Mouse (Mus musculus) bone marrow macrophage, adult 2 months (primary cell): Measurements from ENCODE around the gene Bnipl. TPM values are rescaled to one million over a fixed set of nuclear protein-coding genes. Genes with fewer than 3 reads are reported as not detected.

Experiments
- H3K27ac ChIP-seq: 2 replicates; pipeline ENCODE4 v1.5.1; 2012; ENCODE audit warnings: low read depth, low read length; ENCODE audit not compliant: insufficient read depth
- H3K4me1 ChIP-seq: 2 replicates; pipeline ENCODE4 v1.6.1; 2012; ENCODE audit warnings: low read length; ENCODE audit not compliant: control insufficient read depth, insufficient read depth
- H3K4me3 ChIP-seq: 2 replicates; pipeline ENCODE4 v1.5.1; 2012; ENCODE audit warnings: mild to moderate bottlenecking, low read length, moderate library complexity; ENCODE audit not compliant: insufficient read depth
- CTCF ChIP-seq: IDR thresholded peaks from 2 replicates; pipeline ENCODE4 v1.5.1; 2012; ENCODE audit warnings: low read depth, mild to moderate bottlenecking, low read length, moderate library complexity
- POLR2A ChIP-seq: IDR thresholded peaks from 2 replicates; pipeline ENCODE4 v1.6.1; 2012; ENCODE audit warnings: mild to moderate bottlenecking, low read depth, low read length, borderline replicate concordance
- polyA plus RNA-seq: library from polyadenylated mRNA; stranded (reverse); fragments of >200 nt; gene quantifications from 2 replicates; pipeline ENCODE4 v1.2.4, GENCODE M21; 2012; ENCODE audit not compliant: missing spikeins, insufficient read depth, insufficient read length

The Bnipl gene
- polyA plus RNA-seq, 1 experiment = not detected

DNA sequence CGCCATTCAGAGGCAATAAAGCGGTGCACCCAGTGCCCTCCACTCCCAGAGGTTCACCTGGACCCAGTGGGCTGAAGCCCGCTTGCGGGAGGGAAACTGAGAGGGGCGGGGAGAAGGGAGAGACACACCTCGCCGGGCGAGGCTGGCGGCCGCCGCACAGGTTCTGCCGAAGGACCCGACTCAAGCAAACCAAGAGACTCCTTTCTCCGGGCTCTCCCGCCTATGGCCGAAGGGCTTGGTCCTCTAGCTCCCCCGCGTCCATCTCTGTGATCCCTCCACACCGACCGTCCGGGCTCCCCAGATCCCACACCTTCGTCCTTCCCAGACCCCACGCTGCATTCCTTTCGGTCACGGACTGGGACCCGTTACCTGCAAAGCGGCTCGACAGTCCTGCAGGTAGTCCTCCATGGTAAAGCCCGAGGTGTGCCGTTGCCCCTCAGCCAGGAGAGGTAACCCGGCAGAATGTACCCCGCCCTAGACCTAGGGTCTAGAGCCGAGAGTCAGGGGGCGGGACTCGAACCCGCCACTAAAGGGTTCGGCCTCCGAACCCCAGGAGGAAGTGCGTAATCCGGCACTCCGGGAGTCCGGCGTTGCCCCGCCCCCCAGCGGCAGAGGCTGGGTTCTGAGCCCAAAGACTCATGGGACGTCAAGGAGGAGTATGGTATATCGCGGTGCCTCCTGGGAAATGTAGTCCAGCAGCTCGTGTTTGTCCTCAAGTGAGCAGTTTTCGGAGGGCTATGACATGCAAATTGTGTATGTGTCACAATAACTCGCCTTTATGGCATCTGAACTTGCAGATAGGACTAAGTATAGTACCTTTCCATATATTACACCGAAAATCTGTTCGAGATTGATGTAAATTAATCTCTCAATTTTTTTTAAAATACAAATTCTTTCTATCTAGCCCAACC is 30.5 kb upstream of the Bnipl start, which contains the start of the genes Mindy1 and Prune1:
Gene Mindy1, plus strand, starts transcription at position 130 of the 911 bp plus-strand sequence.
Gene Prune1, minus strand, starts transcription at position 861 of the 911 bp plus-strand sequence.
- H3K4me1 ChIP-seq = peaks cover 46% of the 10 kb centered on the region
- H3K27ac ChIP-seq = peak within 1 kb of the TSS; percentile 89
- TF ChIP-seq POLR2A = no peak
- TF ChIP-seq CTCF = no peak
- peak within 1 kb of the TSS; percentile 82 for H3K4me3 ChIP-seq

DNA sequence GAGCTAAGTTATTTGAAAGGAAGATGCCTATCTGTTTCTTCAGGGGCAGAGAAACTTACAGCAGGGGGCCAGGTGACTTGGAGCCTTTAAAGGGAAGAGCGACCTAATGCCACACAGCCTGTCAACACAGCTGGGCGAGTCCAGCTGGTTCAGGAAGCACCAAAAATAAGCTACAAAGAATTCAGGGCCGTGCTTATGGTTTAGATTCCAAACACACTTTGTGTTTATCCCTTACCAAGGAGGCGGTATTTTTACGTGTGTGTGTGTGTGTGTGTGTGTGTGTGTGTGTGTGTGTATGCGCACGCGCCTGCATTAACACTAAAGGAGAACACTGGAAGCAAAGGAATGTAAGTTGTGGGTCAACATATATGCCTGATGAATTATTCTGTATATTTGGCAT is 29.8 kb upstream of the Bnipl start:
- no peak for TF ChIP-seq POLR2A
- no peak for TF ChIP-seq CTCF
- Histone ChIP-seq H3K4me1 (peaks cover 42% of the 10 kb centered on the region), H3K4me3 (peak overlapping the region; percentile 75), H3K27ac (peak overlapping the region; percentile 39)

DNA sequence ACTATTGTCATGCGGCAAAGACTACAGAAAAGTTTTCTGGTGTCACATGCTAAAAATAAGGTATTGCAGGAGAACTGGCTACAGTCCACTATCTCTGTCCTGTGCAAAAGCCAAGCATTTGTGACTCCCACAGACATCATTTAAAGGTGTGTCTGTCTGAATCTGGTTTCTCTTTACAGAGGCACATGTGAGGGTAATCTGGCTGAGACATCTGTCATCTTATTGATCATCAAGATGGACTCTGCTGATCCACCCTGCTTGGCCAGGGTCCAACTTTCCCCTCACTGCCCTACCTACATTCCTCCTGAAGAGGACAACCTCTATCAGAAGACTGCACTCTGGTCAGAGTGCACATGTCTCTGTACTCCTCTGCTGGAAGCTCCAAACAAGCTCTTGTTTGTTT is 26.2 kb upstream of the Bnipl start:
- TF ChIP-seq POLR2A = no peak
- no peak for TF ChIP-seq CTCF
- H3K27ac ChIP-seq = no peak overlapping the region
- peaks cover 38% of the 10 kb centered on the region for H3K4me1 ChIP-seq
- no peak overlapping the region for H3K4me3 ChIP-seq

DNA sequence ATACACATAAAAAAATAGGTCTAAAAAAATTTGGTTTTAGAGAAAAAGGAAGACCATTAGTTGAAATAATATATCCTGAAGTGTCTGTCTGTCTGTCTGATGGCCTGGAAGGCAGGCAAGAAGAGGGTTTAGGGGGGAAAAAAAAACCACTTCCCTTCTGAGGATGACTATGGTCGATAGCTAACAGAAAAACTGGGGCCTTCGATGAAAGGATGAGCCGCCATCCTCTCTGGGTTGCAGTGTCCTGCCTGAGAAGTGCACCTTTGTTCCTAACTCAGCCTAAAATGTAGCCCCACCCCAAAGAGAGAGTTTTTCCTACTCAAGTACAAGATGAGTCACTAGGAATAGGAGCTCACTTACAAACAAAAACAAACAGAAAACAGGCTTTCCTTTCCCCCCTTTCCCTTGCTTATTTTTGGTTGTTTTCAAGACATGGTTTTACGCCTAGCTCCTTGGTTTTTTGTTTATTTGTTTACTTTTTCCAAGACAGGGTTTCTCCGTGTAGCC is 25.5 kb upstream of the Bnipl start:
- H3K4me1 ChIP-seq = peaks cover 38% of the 10 kb centered on the region
- no peak overlapping the region for H3K4me3 ChIP-seq
- no peak for TF ChIP-seq CTCF
- no peak for TF ChIP-seq POLR2A
- H3K27ac ChIP-seq = no peak overlapping the region

DNA sequence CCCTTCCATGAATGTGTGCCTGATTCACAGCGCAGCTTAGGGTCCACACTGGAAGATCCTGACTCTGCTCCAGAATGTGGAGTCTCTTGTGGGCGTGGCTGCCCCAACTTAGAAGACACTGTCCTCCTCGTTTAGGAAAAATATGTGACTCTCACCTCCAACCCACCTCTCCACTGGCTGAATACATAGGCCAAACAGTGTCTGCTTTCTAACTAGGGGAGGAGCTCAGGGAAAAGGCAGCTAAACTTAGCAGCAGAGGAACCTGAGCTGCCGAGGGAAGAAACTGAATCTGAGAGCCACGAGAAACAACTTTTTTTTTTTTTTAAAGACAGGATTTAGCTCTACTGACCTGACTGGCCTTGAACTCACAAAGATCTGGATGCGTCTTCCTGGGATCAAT is 24.2 kb upstream of the Bnipl start:
- peaks cover 33% of the 10 kb centered on the region for H3K4me1 ChIP-seq
- no peak overlapping the region for H3K27ac ChIP-seq
- TF ChIP-seq POLR2A (no peak), CTCF (no peak)
- H3K4me3 ChIP-seq = no peak overlapping the region

DNA sequence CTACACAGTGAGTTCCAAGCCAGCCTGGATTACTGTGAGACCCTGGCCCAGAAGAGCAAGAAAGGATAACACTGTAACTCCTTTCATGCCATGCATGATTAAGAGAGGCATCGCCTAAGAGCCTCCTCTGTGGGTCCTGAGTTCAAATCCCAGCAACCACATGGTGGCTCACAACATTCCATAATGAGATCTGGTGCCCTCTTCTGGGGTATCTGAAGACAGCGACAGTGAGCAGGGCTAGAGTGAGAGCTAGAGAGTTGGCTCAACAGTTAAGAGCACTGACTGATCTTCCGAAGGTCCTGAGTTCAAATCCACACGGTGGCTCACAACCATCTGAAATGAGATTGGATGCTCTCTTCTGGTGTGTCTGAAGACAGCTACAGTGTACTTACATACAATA is 23.5 kb upstream of the Bnipl start:
- TF ChIP-seq CTCF (no peak), POLR2A (no peak)
- Histone ChIP-seq H3K4me1 (peaks cover 29% of the 10 kb centered on the region), H3K27ac (no peak overlapping the region), H3K4me3 (no peak overlapping the region)

DNA sequence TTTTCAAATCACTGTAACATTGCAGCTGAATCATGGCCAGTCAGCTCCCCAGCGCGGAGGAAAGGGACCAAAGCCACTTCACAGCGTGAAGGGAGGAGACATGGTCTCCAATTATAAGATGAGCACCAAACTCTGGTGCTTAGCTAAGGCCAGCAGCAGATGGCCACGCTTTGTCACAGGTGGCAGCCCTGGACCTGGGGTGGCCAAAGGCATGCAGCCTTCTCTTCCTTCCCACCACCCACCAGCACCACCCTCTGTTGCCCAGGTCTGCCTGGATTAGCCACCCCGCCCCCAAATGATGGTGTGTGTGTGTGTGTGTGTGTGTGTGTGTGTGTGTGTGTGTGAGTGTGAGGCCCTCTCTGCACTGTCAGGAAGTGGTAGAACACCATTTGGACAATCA is 22.5 kb upstream of the Bnipl start:
- no peak overlapping the region for H3K27ac ChIP-seq
- peaks cover 25% of the 10 kb centered on the region for H3K4me1 ChIP-seq
- TF ChIP-seq POLR2A (no peak), CTCF (no peak)
- no peak overlapping the region for H3K4me3 ChIP-seq

GRCm38 (mm10) chr3:95270766-95271364 is 19.9 kb upstream of the Bnipl start:
- TF ChIP-seq CTCF = no peak
- TF ChIP-seq POLR2A = no peak
- peaks cover 18% of the 10 kb centered on the region for H3K4me1 ChIP-seq
- no peak overlapping the region for H3K27ac ChIP-seq
- no peak overlapping the region for H3K4me3 ChIP-seq

DNA sequence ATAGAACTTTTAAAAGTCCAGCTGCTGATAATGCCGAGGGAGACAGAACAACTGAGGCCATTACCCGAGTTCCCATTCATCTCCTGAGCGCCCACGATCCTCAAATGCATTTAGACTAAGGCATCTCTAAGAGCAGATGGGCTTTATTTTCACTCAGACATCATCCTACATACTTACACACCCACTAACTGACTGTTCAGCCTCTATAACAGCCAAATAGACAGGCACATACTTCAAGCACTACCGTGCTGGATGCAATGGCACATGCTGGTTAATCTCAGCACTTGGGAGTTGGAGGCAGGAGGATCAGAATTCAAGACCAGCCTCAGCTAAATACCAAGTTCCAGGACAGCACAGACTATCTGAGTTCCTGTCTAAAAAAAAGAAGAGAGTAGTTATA is 18.8 kb upstream of the Bnipl start:
- TF ChIP-seq POLR2A (no peak), CTCF (no peak)
- Histone ChIP-seq H3K4me3 (no peak overlapping the region), H3K4me1 (peaks cover 10% of the 10 kb centered on the region), H3K27ac (no peak overlapping the region)

DNA sequence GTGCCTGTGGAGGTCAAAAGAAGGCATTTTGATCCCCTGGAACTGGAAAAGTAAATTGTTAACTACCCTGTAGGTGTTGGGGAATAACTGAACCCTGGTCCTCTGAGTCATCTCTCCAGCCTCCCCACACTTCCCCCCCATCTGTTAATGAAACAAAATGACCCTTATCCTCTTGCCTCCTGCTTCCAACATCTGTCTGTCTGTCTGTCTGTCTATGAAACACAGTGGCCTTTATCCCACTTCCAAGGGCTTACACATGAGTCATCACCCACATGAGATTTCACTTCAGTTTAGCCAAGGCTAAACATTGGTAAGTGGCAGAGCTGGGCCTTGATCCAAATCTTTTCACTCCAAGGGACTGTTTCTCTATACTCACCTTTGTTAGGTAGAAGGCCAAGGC is 16.9 kb upstream of the Bnipl start:
- Histone ChIP-seq H3K4me3 (no peak overlapping the region), H3K4me1 (peaks cover 16% of the 10 kb centered on the region), H3K27ac (no peak overlapping the region)
- no peak for TF ChIP-seq CTCF
- TF ChIP-seq POLR2A = no peak
